Mouse (Mus musculus) midbrain, embryonic 16.5 days (tissue): ENCODE results near the gene Emx1. TPM values are rescaled to one million over a fixed set of nuclear protein-coding genes. Genes with fewer than 3 reads are reported as not detected.
"Not testable (repeated sequence)": the region's sequence is repeated elsewhere in the genome, so short reads cannot be mapped to it uniquely, and the experiment has no call there.

Experiments used
- ATAC-seq: fragments of 200-750 bp; cut with Nextera tagmentation; 2 replicates; pipeline ENCODE4 v1.8.0; 2017; ENCODE audit warnings: moderate TSS enrichment
- H3K27ac ChIP-seq: fragments of 300-500 bp; sonication (generic); 2 replicates; pipeline ENCODE4 v1.5.1; 2014; ENCODE audit warnings: mild to moderate bottlenecking, low read length, mixed read lengths
- H3K27me3 ChIP-seq: fragments of 300-500 bp; sonication (generic); 2 replicates; pipeline ENCODE4 v1.6.1; 2014; ENCODE audit warnings: low read depth, low read length, mixed read lengths; ENCODE audit not compliant: control insufficient read depth, insufficient read depth
- H3K36me3 ChIP-seq: fragments of 300-500 bp; sonication (generic); 2 replicates; pipeline ENCODE4 v1.6.1; 2014; ENCODE audit warnings: mild to moderate bottlenecking, low read length, moderate library complexity, mixed read lengths; ENCODE audit not compliant: control insufficient read depth, insufficient read depth
- H3K4me1 ChIP-seq: fragments of 300-500 bp; sonication (generic); 2 replicates; pipeline ENCODE4 v1.6.1; 2014; ENCODE audit warnings: mild to moderate bottlenecking, low read length, mixed read lengths; ENCODE audit not compliant: control insufficient read depth, insufficient read depth
- H3K4me2 ChIP-seq: fragments of 300-500 bp; sonication (generic); 2 replicates; pipeline ENCODE4 v1.6.1; 2014; ENCODE audit warnings: mild to moderate bottlenecking, low read length, mixed read lengths
- H3K4me3 ChIP-seq: fragments of 300-500 bp; sonication (generic); 2 replicates; pipeline ENCODE4 v1.5.1; 2014; ENCODE audit warnings: low read depth, mild to moderate bottlenecking, low read length, moderate library complexity, mixed read lengths
- H3K9ac ChIP-seq: fragments of 300-500 bp; sonication (generic); 2 replicates; pipeline ENCODE4 v1.6.1; 2014; ENCODE audit warnings: low read depth, low read length, mixed read lengths
- H3K9me3 ChIP-seq: fragments of 300-500 bp; sonication (generic); replicated peaks from 2 replicates; pipeline ENCODE4 v1.6.1; 2014; ENCODE audit warnings: mild to moderate bottlenecking, low read length, mixed read lengths; ENCODE audit not compliant: control insufficient read depth, poor library complexity, severe bottlenecking
- WGBS: fragments of 180-500 bp; shearing (Covaris S2); extraction: QIAGEN DNeasy Blood & Tissue Kit; methylation state at CpG from one replicate; pipeline ENCODE4 v1.1.7; 2014; 5-methylcytosine and 5-hydroxymethylcytosine counted together
- polyA plus RNA-seq: library from polyadenylated mRNA; unstranded; fragments of >200 nt; fragmentation: Nextera tagmentation; extraction: Ambion mirVana; gene quantifications from 2 replicates; pipeline ENCODE4 v1.2.1, GENCODE M21; 2015

Gene Emx1
- polyA plus RNA-seq, 1 experiment from 2014 or later, result 1.2 TPM

- not testable (repeated sequence) for H3K9me3 ChIP-seq, ATAC-seq, H3K27me3 ChIP-seq, H3K4me1 ChIP-seq, H3K4me3 ChIP-seq, H3K4me2 ChIP-seq, H3K27ac ChIP-seq, H3K36me3 ChIP-seq, H3K9ac ChIP-seq
- WGBS, result 71% methylated on average over 4 of the region's 4 CpGs
Measured at GRCm38 (mm10) chr6:85158040-85158804, 29.0 kb upstream of the Emx1 start.

- 18% methylated on average over 6 of the region's 6 CpGs for WGBS
- ATAC-seq, H3K27me3 ChIP-seq, H3K4me2 ChIP-seq, H3K27ac ChIP-seq, H3K4me1 ChIP-seq, H3K4me3 ChIP-seq, H3K9ac ChIP-seq, H3K36me3 ChIP-seq, H3K9me3 ChIP-seq: not testable (repeated sequence)
Measured at GRCm38 (mm10) chr6:85159092-85159760, 28.0 kb upstream of the Emx1 start.

- Histone ChIP-seq H3K4me1 (peaks cover 3% of the 10 kb centered on the region), H3K9ac (no peak overlapping the region), H3K4me3 (no peak overlapping the region), H3K36me3 (no peaks in the 10 kb centered on the region), H3K9me3 (no peaks in the 10 kb centered on the region), H3K27me3 (no peaks in the 10 kb centered on the region), H3K27ac (no peak overlapping the region), H3K4me2 (no peak overlapping the region)
- 35% methylated on average over 4 of the region's 4 CpGs for WGBS
- 0 out of 2 replicates have a peak, but pooled peaks have one; percentile 9 for ATAC-seq
Measured at GRCm38 (mm10) chr6:85160201-85160923, 26.9 kb upstream of the Emx1 start.

- ATAC-seq, result no peak
- H3K9me3 ChIP-seq, result no peaks in the 10 kb centered on the region
- no peak overlapping the region for H3K9ac ChIP-seq
- no peak overlapping the region for H3K4me2 ChIP-seq
- H3K4me3 ChIP-seq, result no peak overlapping the region
- WGBS, result 18% methylated on average over 11 of the region's 11 CpGs
- no peaks in the 10 kb centered on the region for H3K36me3 ChIP-seq
- H3K27me3 ChIP-seq, result no peaks in the 10 kb centered on the region
- H3K4me1 ChIP-seq, result peaks cover 5% of the 10 kb centered on the region; the same call in 1 of the 2 replicates
- H3K27ac ChIP-seq, result no peak overlapping the region
Measured at GRCm38 (mm10) chr6:85165440-85165921, 21.8 kb upstream of the Emx1 start.

GRCm38 (mm10) chr6:85179569-85179968 is 7.7 kb upstream of the Emx1 start:
- H3K4me1 ChIP-seq, result no peaks in the 10 kb centered on the region
- ATAC-seq, result no peak
- no peak overlapping the region for H3K4me3 ChIP-seq
- H3K36me3 ChIP-seq, result no peaks in the 10 kb centered on the region
- WGBS, result 78% methylated on average over 3 of the region's 3 CpGs
- H3K27me3 ChIP-seq, result peaks cover 9% of the 10 kb centered on the region
- H3K27ac ChIP-seq, result no peak overlapping the region
- H3K9ac ChIP-seq, result no peak overlapping the region
- no peak overlapping the region for H3K4me2 ChIP-seq
- no peaks in the 10 kb centered on the region for H3K9me3 ChIP-seq

GRCm38 (mm10) chr6:85180036-85180435 is 7.2 kb upstream of the Emx1 start:
- no peak overlapping the region for H3K27ac ChIP-seq
- no peaks in the 10 kb centered on the region for H3K9me3 ChIP-seq
- H3K4me3 ChIP-seq, result no peak overlapping the region
- ATAC-seq, result no peak
- H3K27me3 ChIP-seq, result peaks cover 11% of the 10 kb centered on the region
- H3K4me2 ChIP-seq, result no peak overlapping the region
- no peak overlapping the region for H3K9ac ChIP-seq
- no peaks in the 10 kb centered on the region for H3K4me1 ChIP-seq
- WGBS, result 76% methylated on average over 2 of the region's 2 CpGs
- H3K36me3 ChIP-seq, result no peaks in the 10 kb centered on the region

GRCm38 (mm10) chr6:85183951-85184350 is 3.3 kb upstream of the Emx1 start:
- no peak for ATAC-seq
- H3K4me2 ChIP-seq, result no peak overlapping the region
- WGBS, result 74% methylated on average over 3 of the region's 3 CpGs
- peaks cover 18% of the 10 kb centered on the region for H3K27me3 ChIP-seq
- peaks cover 22% of the 10 kb centered on the region for H3K4me1 ChIP-seq
- H3K4me3 ChIP-seq, result no peak overlapping the region
- no peak overlapping the region for H3K9ac ChIP-seq
- no peak overlapping the region for H3K27ac ChIP-seq
- no peaks in the 10 kb centered on the region for H3K36me3 ChIP-seq
- H3K9me3 ChIP-seq, result no peaks in the 10 kb centered on the region

- H3K4me3 ChIP-seq, result peak overlapping the region; percentile 6; the same call in 1 of the 2 replicates
Measured at GRCm38 (mm10) chr6:85186033-85186743, 1.1 kb upstream of the Emx1 start.

More at GRCm38 (mm10) chr6:85186033-85186743, 1.1 kb upstream of the Emx1 start:
- H3K27me3 ChIP-seq, result peaks cover 24% of the 10 kb centered on the region
- peaks cover 33% of the 10 kb centered on the region for H3K4me1 ChIP-seq
- no peak for ATAC-seq
- WGBS, result 3% methylated on average over 33 of the region's 33 CpGs
- H3K4me2 ChIP-seq, result peak overlapping the region; percentile 26
- no peaks in the 10 kb centered on the region for H3K9me3 ChIP-seq
- no peak overlapping the region for H3K27ac ChIP-seq
- no peak overlapping the region for H3K9ac ChIP-seq
- H3K36me3 ChIP-seq, result no peaks in the 10 kb centered on the region
